Comparison of ENCODE assay signal across 13 mouse cellular contexts in the genomic region with DNA sequence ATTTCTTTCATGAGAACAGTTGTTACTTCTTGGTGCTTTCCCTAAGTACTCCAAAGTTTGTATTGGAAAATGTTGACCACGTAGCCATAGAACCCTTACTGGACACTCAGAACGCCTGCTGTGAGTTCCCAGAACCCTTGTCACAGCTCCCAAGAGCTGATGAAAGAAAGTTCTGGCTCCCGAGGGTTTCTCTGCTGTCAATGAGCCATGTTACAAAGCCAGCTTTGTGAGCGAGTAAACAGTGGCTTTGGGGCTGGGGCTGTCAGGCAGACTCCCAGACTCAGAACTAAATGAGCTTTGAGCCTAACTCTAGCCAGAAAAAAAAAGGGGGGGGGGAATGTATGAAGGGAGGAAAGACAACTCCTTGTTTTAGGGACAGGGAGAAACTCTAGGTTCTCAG.
A peak's percentile ranks its signal among the peaks of the same experiment; 100 is the strongest.
DNase-seq lines count a peak whose midpoint lies in the region; ATAC-seq and TF ChIP-seq lines count a peak whose summit lies in the region.
"Had no signal": no experiment of that assay in that cellular context is flagged by ENCODE, and none has a peak within 500 bp of the region (broad histone marks: within the 10 kb centered on the region; RNA-seq: fewer than 3 reads in every experiment).

No protein-coding gene starts in this region.

- no peaks in the 10 kb centered on the region for H3K9me3 ChIP-seq in hindbrain, postnatal 0 days (ENCODE audit: low read length)
- H3K9me3 ChIP-seq in hindbrain, embryonic 13.5 days, result no peaks in the 10 kb centered on the region
- H3K9me3 ChIP-seq: liver, embryonic 13.5 days had no signal

- no peak for TF ChIP-seq CTCF in hindbrain, postnatal 0 days (IDR thresholded peaks at IDR 0.05; ENCODE audit: low read depth)

- H3K36me3 ChIP-seq in hindbrain, postnatal 0 days (ENCODE audit: insufficient read depth, low read length), result no peaks in the 10 kb centered on the region
- H3K36me3 ChIP-seq in hindbrain, embryonic 13.5 days, result no peaks in the 10 kb centered on the region
- H3K36me3 ChIP-seq: liver, embryonic 13.5 days had no signal

- no peak overlapping the region for H3K9ac ChIP-seq in hindbrain, postnatal 0 days (replicated peaks; ENCODE audit: low read length)
- H3K9ac ChIP-seq in hindbrain, embryonic 13.5 days, result no peak overlapping the region
- H3K9ac ChIP-seq: liver, embryonic 13.5 days had no signal

- H3K27ac ChIP-seq in hindbrain, postnatal 0 days, result 0 out of 2 replicates have a peak overlapping the region, but pooled peaks have one; percentile 20
- no peak overlapping the region for H3K27ac ChIP-seq in hindbrain, embryonic 13.5 days
- H3K27ac ChIP-seq: liver, embryonic 13.5 days had no signal

- peak; percentile 31 for DNase-seq in cerebellum, adult 9-11 months
- no peak for DNase-seq in cerebellum, postnatal 36 days
- peak; percentile 73 for DNase-seq in hindbrain, postnatal 0 days (ENCODE audit: low spot score)
- DNase-seq in brain, adult 2 months (ENCODE audit: low read depth, low spot score), result peak; percentile 37
- peak; percentile 51 for DNase-seq in layer of hippocampus, adult 9-11 months
- no peak for DNase-seq in thymus, postnatal 25 days
- DNase-seq in gastrocnemius, adult 8-10 months (ENCODE audit: low spot score in 2 of 2), result no peak
- DNase-seq: adrenal gland, postnatal 14 days; cerebellum, adult 8-10 months; liver, embryonic 13.5 days; thymus, postnatal 14 days had no signal

- WGBS in hindbrain, postnatal 0 days, result 17% methylated on average over 4 of the region's 4 CpGs
- 16% methylated on average over 4 of the region's 4 CpGs for WGBS in hindbrain, embryonic 13.5 days

- ATAC-seq in hindbrain, postnatal 0 days, result peak; percentile 70
- no peak for ATAC-seq in hindbrain, embryonic 13.5 days (ENCODE audit: low FRiP score)
- ATAC-seq: intestine, embryonic 16.5 days had no signal

- H3K4me3 ChIP-seq in hindbrain, postnatal 0 days (ENCODE audit: low read length), result no peak overlapping the region
- H3K4me3 ChIP-seq in hindbrain, embryonic 13.5 days, result no peak overlapping the region
- H3K4me3 ChIP-seq: liver, embryonic 13.5 days had no signal

- no peaks in the 10 kb centered on the region for H3K27me3 ChIP-seq in hindbrain, postnatal 0 days (ENCODE audit: insufficient read depth, low read length)
- H3K27me3 ChIP-seq in hindbrain, embryonic 13.5 days, result no peaks in the 10 kb centered on the region
- H3K27me3 ChIP-seq: liver, embryonic 13.5 days had no signal

- no peaks in the 10 kb centered on the region; the same call in 1 of the 2 replicates for H3K4me1 ChIP-seq in hindbrain, postnatal 0 days (ENCODE audit: insufficient read depth, low read length)
- no peaks in the 10 kb centered on the region for H3K4me1 ChIP-seq in hindbrain, embryonic 13.5 days (replicated peaks)
- H3K4me1 ChIP-seq: liver, embryonic 13.5 days had no signal

- no peak overlapping the region for H3K4me2 ChIP-seq in hindbrain, postnatal 0 days (ENCODE audit: low read depth, low read length)
- H3K4me2 ChIP-seq in hindbrain, embryonic 13.5 days, result no peak overlapping the region
- H3K4me2 ChIP-seq: liver, embryonic 13.5 days had no signal

Comparison
In these comparisons a context has a peak if more than half of its experiments do, and no peak if none do; other contexts are left out.
1. DNase-seq: peak in cerebellum, adult 9-11 months (single experiment), hindbrain, postnatal 0 days (single experiment), brain, adult 2 months (single experiment) and layer of hippocampus, adult 9-11 months (single experiment); none in cerebellum, postnatal 36 days (0 of 2), thymus, postnatal 25 days (single experiment) and gastrocnemius, adult 8-10 months (0 of 2).